Mouse (Mus musculus) gastrocnemius, postnatal 36 days (tissue): Measurements from ENCODE around the gene Csmd2. TPM values are rescaled to one million over a fixed set of nuclear protein-coding genes. Genes with fewer than 3 reads are reported as not detected.

ENCODE experiments used
- DNase-seq, 2 experiments: peaks; one replicate each; pipeline ENCODE4 v3.0.0; 2022
- intact Hi-C: fragments of 180-260 bp; cut with DNase I; formaldehyde crosslinking; loops from one replicate; pipeline ENCODE4 v1.15.1; 2025
- long read RNA-seq, 2 experiments: library from polyadenylated mRNA; stranded (forward); transcript quantifications; one replicate each; pipeline ENCODE4 v2.0.0; 2021
- total RNA-seq, 2 experiments: library from RNA; stranded (reverse); gene quantifications; 2 replicates each; pipeline ENCODE4 v1.2.3; 2021

The Csmd2 gene
- total RNA-seq, result not detected
- long read RNA-seq, experiment 1, partial matches to known transcripts, result 0 of 1 reads
- long read RNA-seq, experiment 1, other reads (novel, unspliced or antisense), result 1 of 1 reads
- long read RNA-seq, experiment 2, result 0 reads

GRCm38 (mm10) chr4:127987784-127988455, at the start of gene Csmd2:
Gene Csmd2 (plus strand): TSS chr4:127987857.
- DNase-seq, result no peak
- intact Hi-C loops, result no loop called here

GRCm38 (mm10) chr4:127947696-127948095, 40.0 kb upstream of the Csmd2 start:
- intact Hi-C loops, result no loop called here
- no peak for DNase-seq

DNA sequence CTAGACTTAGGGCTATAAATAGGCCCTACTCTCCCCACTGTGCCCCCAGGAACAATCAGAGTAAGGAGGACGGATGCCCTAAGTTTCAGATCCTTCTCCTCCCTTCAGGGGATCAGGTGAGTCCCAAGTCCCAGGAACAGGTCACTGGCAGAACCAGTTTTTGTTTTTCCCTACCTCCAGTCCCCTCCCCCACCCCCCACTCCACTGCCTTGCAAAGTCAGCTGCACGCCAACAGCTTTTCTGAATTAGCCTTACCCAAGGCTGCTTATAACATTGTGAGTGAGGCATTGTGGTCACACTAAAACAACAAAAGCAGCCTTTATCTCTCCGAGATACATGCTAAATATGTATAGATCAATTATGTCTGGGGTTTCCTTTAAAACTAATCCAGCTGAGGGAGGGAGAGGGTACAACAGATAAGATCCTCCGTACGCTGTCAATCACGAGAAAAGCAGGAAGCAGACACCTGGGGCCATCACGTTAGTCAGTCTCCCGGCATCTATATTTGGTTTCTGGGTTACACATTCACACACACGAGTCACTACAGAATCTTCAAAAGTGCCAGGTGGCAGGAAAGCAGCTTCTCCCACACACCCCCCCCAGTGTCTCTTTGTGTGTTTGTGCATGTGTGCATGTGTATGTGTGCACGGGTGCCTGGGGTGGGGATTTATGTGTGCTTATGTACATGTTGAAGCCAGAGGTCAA, 34.5 kb upstream of the Csmd2 start:
- intact Hi-C loops, result no loop called here
- DNase-seq, result no peak

DNA sequence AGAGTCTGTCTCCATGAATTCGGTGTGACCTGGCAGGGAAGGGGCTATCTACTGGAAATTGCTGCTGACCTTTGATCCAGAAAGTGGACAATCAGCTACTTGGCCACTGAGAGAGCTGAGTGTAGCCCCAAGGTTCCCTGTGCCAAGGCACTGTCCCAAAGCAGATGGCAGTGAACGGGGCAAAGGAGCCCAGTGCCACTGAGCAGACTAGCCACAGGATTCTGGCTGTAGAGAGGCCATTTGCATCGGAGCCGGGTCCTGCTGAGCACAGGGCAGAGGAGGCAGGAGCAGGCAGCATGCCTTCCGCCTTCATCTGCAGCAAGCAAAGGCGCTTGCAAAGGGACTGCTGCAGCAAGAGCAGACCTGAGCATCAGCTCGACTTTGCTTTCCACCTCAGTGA, 18.6 kb upstream of the Csmd2 start:
- no peak for DNase-seq
- intact Hi-C loops, result no loop called here

- no peak for DNase-seq
- intact Hi-C loops, result no loop called here
Measured at GRCm38 (mm10) chr4:127970018-127970421, 17.6 kb upstream of the Csmd2 start.

DNA sequence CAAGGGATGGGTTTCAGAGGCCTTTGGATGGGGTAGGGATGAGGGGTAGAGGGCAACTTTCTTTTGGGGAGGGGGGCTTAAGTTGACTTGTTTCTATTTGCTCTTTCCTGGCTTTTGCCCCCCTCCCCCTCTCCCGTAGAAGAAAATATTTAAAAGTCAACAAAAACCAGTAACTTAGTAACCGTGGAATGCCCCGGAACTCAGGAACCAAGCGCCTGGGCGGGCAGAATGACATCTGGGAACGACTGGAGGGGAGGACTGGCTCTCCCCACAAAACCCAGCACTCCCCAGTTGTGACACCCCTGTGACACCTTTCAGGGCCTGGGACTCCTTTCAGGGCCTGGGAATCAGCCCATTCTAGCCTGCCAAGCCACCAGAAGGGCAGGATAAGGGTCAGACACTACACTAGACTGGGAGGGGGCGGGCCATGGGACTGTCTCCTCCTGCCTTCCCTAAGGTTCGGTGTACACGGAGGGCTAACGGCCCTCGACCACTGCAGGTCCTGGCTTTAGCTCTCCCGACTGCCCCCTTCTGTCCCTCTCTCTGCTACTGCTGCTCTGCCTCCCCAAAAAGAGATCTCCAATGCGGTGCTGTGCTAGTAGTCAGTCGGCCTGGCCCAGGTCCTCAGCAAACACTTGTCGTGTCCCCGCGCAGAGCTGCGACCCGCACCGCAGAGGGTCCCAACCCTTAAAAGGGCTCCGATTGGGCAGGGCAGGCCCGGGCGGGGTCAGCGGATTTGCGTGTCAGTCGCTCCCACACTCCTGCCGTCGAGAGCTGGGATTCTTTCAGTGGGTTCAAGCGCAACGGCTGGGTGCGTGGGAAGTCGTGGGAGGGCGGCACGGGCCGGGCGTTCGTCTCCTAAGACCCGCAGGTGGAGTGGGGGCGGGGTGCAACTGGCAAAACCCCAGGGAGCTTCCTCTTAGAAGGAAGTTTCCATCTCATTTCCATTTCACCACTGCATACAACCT, 16.5 kb upstream of the Csmd2 start, which contains the start of gene CK137956:
Gene CK137956, minus strand, starts transcription at position 51 of the 968 bp plus-strand sequence.
- DNase-seq, result no peak
- intact Hi-C loops, result no loop called here

DNA sequence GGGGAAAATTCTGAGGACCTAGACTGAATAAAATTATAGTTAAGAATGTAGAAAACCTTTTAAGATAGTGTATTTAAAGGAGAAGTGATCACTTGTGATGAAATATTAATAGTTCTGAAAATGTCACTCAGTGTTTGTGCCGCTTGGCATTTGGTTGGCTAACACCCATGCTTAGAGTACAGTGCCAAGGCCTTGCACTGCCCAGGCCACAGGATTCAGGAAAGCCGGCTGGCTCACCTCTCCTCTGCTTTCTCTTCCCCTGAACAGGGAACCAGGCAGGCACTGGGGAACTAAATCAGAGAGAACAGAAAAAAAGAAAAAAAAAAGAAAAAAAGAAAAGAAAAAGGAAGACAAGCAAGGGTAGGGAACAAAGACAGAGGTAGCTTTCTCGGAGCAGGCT, 14.7 kb upstream of the Csmd2 start:
- DNase-seq, result no peak
- intact Hi-C loops, result no loop called here

DNA sequence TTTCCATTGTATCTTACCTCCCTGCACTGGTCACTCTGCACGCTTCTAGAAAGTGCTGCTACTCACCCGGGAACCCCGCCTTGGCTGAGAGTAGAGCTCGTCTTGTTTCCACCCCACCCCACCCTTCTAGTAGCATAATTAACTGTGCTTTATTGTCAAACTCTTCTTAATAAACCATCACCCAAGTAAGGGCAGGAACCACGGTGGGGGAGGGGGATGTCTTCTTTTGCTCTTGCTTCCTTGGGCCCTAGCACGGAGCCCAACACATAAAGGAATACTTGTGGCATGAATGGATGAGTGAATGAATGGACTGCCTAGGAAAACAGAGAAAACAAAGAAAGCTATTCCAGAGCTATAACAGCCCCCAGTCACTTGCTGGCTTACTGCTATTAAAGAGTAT, 6.5 kb upstream of the Csmd2 start:
- intact Hi-C loops, result no loop called here
- DNase-seq, result no peak

- intact Hi-C loops, result no loop called here
- no peak for DNase-seq
Measured at GRCm38 (mm10) chr4:127984426-127984825, 3.2 kb upstream of the Csmd2 start.

DNA sequence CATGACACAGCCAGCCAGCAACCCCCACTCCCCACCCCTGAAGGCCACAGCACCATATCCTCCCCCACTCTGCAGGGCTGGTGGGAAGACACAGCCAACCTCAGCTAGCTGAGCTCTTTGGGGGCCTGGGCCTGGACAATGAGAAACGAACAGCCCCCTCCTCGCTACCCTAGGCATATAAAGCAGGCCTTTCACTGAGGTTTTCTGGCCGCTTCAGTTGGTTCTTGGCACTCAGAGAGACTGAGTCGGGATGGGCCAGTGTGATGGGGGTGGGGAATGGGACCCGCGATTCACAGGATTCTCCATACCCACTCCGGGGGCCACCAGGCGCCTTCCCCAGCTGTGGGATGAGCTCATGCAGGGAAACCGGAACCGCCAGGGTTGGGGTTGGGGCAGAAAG, 1.8 kb upstream of the Csmd2 start:
- DNase-seq, result no peak
- intact Hi-C loops, result no loop called here

GRCm38 (mm10) chr4:127986491-127987075, 1.1 kb upstream of the Csmd2 start:
- no peak for DNase-seq
- intact Hi-C loops, result no loop called here

GRCm38 (mm10) chr4:127987270-127987669, 387 bp upstream of the Csmd2 start:
- DNase-seq, result no peak
- intact Hi-C loops, result no loop called here

GRCm38 (mm10) chr4:127988526-127989180, 996 bp downstream of the Csmd2 start:
- no peak for DNase-seq
- intact Hi-C loops, result no loop called here

DNA sequence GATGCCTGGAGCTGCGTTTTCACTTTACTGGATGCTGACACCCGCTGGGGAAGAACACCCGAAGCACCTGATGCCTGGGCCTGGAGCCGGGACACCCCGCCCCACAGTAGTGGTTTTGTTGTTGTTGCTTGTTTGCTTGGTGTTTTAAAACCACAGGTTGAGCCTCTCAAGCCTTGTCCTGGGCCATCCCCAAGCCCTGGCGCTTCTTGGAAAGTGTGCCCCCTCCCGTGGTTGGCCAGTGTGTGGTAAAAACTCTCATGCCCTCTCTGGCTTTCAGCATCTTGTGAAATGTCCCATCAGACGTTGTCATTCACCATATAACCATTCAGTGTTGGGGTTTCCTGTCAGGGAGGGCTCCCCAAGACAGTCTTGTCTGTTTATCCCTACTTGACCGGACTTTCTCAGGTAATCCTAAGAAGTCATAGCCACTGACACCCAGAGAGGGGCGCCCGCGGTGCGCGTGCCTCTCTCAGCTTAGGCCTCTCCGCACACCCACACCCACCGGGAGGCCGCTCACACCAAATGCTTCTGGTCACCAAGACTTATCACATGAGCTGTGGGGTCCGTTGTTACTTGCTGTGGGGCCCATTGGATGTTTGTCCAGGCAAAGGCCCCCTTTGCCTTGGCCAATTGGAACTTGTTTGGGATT, 1.8 kb downstream of the Csmd2 start:
- DNase-seq, result no peak
- intact Hi-C loops, result no loop called here

GRCm38 (mm10) chr4:127999281-127999680, 11.6 kb downstream of the Csmd2 start:
- no peak for DNase-seq
- intact Hi-C loops, result no loop called here

- intact Hi-C loops, result no loop called here
Measured at GRCm38 (mm10) chr4:128002638-128003101, 15.0 kb downstream of the Csmd2 start.

GRCm38 (mm10) chr4:128004797-128005452, 17.3 kb downstream of the Csmd2 start:
- intact Hi-C loops, result no loop called here
- no peak for DNase-seq

More at GRCm38 (mm10) chr4:128002638-128003101, 15.0 kb downstream of the Csmd2 start:
- no peak for DNase-seq

DNA sequence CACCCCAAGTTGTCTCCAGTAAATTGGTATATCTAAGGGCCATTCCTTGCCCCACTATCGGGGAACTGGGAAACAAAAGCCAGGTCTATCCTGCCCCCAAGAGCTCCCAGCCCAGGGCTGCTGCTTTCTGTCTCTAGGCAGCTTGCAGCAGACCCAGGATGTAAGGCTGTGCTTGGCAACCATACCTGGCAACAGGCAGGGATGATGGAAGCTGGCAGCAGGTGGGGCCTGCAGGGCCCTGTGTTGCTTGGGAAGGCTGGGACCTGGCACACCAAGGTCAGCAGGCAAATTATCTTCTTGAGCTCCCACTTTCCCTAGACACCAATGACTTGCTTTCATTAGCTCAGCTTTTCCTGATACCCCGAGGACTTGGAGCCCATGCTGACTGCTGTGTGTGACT, 31.8 kb downstream of the Csmd2 start:
- DNase-seq, result no peak
- intact Hi-C loops, result no loop called here

DNA sequence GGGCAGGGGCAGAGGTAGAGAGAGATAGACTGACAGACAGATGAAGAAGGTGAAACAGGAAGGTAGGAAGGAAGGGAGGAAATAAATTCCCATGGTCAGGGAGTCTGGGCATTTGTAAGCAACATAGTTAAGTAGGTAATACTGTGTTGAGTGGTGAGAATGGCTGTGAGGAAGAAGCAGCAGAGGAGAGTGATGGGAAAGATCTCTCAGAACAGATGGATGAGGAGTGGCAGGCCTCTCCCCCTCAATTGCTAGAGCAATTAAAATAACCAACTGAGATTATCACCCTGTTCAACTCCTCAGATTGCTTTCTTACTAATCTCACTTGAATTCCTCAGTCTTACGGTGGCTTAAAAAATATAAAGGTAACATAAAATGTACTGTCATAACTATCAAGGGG, 40.6 kb downstream of the Csmd2 start:
- DNase-seq, result no peak

More for the DNA sequence above, 40.6 kb downstream of the Csmd2 start:
- intact Hi-C loops, result no loop called here
